Mouse (Mus musculus) urinary bladder, postnatal 10 days (tissue): ENCODE results near the gene Osbpl9.

Experiments used
- DNase-seq: peaks from one replicate; pipeline ENCODE4 v3.0.0; 2022; ENCODE audit warnings: low spot score

Osbpl9 gene

DNA sequence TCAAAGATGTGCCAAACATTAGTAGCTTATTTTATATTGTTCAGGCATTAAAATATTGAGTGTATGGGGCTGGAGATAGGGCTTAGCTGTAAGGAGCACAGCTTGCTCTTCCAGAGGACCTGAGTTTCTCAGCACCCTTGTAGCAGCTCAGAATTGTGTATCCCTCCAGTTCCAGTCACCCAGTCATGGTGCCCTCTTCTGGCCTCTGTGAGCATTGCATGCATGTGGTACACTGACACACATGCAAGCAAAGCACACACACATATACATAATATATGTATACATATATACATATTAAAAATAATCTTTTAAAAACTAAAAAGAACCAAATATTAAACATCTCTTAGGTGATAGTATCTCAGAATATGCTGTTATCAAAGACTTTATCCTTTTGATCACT is 165.7 kb downstream of the Osbpl9 start:
- DNase-seq: no peak

DNA sequence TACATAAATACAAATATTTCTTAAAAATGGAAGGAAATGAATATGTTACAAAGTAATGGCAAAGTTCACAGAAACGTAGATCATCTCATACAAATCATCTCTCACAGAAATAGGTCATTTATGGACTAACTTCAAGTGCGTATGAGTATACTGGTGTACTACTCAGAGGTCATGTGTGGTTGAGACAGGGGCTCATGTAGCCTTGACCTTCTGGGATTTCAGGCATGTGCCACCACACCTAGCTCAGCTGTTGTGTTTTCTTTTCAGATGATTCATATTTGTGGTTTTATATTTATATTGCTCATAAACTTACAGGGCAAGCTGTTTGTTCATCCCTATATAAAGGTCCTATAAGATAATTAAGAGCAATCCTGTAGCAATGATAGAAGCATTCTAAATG is 171.8 kb downstream of the Osbpl9 start:
- no peak for DNase-seq

- DNase-seq: no peak
These were observed 172.2 kb downstream of the Osbpl9 start for GRCm38 (mm10) chr4:109029857-109030256.

GRCm38 (mm10) chr4:109026543-109026942 is 175.5 kb downstream of the Osbpl9 start:
- no peak for DNase-seq

GRCm38 (mm10) chr4:109025061-109025460 is 177.0 kb downstream of the Osbpl9 start:
- no peak for DNase-seq

DNA sequence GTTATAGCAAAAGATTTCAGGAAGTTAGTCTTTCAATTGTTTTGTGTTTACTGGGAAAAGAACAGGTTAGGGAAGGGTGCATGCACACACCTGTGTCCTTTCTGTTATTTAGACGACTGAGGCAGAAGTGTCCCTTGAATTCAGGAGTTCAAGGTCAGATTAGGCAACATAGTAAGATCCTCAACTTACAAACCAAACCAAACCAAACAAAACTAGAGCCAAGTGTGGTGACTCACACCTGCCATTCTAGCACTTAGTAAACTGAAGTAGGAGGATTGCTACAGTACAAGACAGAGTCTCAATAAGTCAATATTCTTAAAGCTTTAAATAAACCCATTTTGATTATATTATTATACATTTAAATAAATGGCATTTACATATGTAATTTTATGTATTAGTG is 180.1 kb downstream of the Osbpl9 start:
- DNase-seq: no peak

DNA sequence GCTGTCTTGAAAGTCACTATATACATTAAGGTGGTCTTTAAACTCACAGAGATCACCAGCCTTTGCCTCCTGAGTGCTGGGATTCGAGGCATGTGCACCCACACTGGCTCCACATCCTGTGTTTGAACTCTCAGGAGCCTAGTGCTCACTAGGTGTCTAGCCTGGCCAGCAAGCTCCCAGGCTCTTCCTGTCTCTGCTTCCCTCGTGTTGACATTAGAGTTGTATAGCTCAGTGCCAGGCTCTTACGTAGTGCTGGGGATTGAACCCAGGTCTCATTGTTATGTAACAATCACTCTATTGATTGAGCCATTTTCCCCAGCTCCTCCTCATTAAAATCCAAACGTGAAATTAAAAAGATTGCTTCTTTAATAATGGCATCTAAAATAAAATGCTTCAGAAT is 182.8 kb downstream of the Osbpl9 start:
- no peak for DNase-seq

GRCm38 (mm10) chr4:109017441-109017840 is 184.6 kb downstream of the Osbpl9 start:
- DNase-seq: no peak

DNA sequence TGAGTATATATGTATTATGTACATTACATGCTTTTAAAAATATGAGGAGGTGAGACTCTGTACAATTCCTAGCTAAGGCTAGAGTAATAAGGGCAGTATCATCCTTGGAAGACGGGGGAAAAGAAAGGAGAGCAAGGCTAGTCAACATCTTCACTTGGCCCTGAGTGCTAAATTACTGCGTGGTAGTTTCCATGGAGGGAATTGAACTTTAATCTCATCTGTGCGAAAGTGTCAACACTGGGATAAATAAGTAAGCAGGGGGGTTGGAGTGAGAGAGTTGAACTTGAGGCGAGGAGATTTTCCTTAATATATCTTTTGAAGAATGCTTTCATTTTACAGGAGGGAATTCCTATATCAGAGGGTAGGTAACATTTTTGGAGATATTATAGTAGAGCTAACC is 188.0 kb downstream of the Osbpl9 start:
- DNase-seq: no peak
